Mouse (Mus musculus): ENCODE data around the gene Fbxl16.

DNA sequence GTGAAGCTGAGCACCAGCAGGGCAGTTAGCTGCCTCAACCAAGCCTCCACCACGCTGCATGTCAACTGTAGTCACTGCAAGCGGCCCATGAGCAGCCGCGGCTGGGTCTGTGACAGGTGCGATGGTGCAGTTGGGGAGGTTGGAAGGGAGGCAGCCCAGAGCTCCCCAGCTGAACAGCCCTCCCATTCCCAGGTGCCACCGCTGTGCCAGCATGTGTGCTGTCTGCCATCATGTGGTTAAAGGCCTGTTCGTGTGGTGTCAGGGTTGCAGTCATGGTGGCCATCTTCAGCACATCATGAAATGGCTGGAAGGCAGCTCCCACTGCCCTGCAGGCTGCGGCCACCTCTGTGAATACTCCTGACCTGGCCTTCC, 19.3 kb downstream of the Fbxl16 start:
- TF ChIP-seq CTCF (conservative IDR thresholded peaks at IDR 0.05; ENCODE audit: insufficient read depth, insufficient read length, low read depth, low read length) (no peak), POLR2A (IDR thresholded peaks at IDR 0.05; ENCODE audit: low read depth, low read length) (no peak)

All from kidney, adult 2 months (tissue).